Mouse (Mus musculus): ENCODE data around the gene B3gnt3.
"Not testable (repeated sequence)": the region's sequence is repeated elsewhere in the genome, so short reads cannot be mapped to it uniquely, and the experiment has no call there.

Gene B3gnt3

GRCm38 (mm10) chr8:71711574-71711973 lies 10.0 kb upstream of the B3gnt3 start:
- DNase-seq (ENCODE audit: low read depth), result no peak

- peak; percentile 85 for DNase-seq (ENCODE audit: low read depth)
Observed at GRCm38 (mm10) chr8:71709800-71710446, 8.3 kb upstream of the B3gnt3 start.

GRCm38 (mm10) chr8:71709134-71709799 lies 7.7 kb upstream of the B3gnt3 start:
- no peak for DNase-seq (ENCODE audit: low read depth)

GRCm38 (mm10) chr8:71707874-71708273 lies 6.3 kb upstream of the B3gnt3 start:
- peak; percentile 86 for DNase-seq (ENCODE audit: low read depth)

GRCm38 (mm10) chr8:71703400-71703799 lies 1.8 kb upstream of the B3gnt3 start:
- not testable (repeated sequence) for DNase-seq (ENCODE audit: low read depth)

- DNase-seq (ENCODE audit: low read depth), result no peak
Observed at GRCm38 (mm10) chr8:71702923-71703322, 1.3 kb upstream of the B3gnt3 start.

- no peak for DNase-seq (ENCODE audit: low read depth)
Observed at GRCm38 (mm10) chr8:71702087-71702432, 471 bp upstream of the B3gnt3 start.

GRCm38 (mm10) chr8:71700493-71701269 lies 908 bp downstream of the B3gnt3 start:
- peak; percentile 49 for DNase-seq (ENCODE audit: low read depth)

GRCm38 (mm10) chr8:71695456-71695855 lies 6.1 kb downstream of the B3gnt3 start:
- DNase-seq (ENCODE audit: low read depth), result not testable (repeated sequence)

- DNase-seq (ENCODE audit: low read depth), result peak; percentile 61
Observed at GRCm38 (mm10) chr8:71693166-71694041, 8.2 kb downstream of the B3gnt3 start.

GRCm38 (mm10) chr8:71692509-71692908 lies 9.1 kb downstream of the B3gnt3 start:
- peak; percentile 87 for DNase-seq (ENCODE audit: low read depth)

GRCm38 (mm10) chr8:71689028-71689427 lies 12.6 kb downstream of the B3gnt3 start, which contains the start of gene Insl3:
TSS of gene Insl3 (plus strand) at chr8:71689214.
- no peak for DNase-seq (ENCODE audit: low read depth)

GRCm38 (mm10) chr8:71687616-71688015 lies 14.0 kb downstream of the B3gnt3 start:
- DNase-seq (ENCODE audit: low read depth), result no peak

GRCm38 (mm10) chr8:71686143-71686734 lies 15.3 kb downstream of the B3gnt3 start:
- no peak for DNase-seq (ENCODE audit: low read depth)

- no peak for DNase-seq (ENCODE audit: low read depth)
Observed at GRCm38 (mm10) chr8:71685573-71685972, 16.0 kb downstream of the B3gnt3 start.

GRCm38 (mm10) chr8:71684701-71685100 lies 16.9 kb downstream of the B3gnt3 start:
- no peak for DNase-seq (ENCODE audit: low read depth)

GRCm38 (mm10) chr8:71682832-71683231 lies 18.8 kb downstream of the B3gnt3 start:
- no peak for DNase-seq (ENCODE audit: low read depth)

- DNase-seq (ENCODE audit: low read depth), result no peak
Observed at GRCm38 (mm10) chr8:71681369-71681915, 20.1 kb downstream of the B3gnt3 start.

- no peak for DNase-seq (ENCODE audit: low read depth)
Observed at GRCm38 (mm10) chr8:71680471-71680870, 21.1 kb downstream of the B3gnt3 start.

- DNase-seq (ENCODE audit: low read depth), result no peak
Observed at GRCm38 (mm10) chr8:71679550-71680168, 21.9 kb downstream of the B3gnt3 start.

GRCm38 (mm10) chr8:71679116-71679515 lies 22.5 kb downstream of the B3gnt3 start:
- DNase-seq (ENCODE audit: low read depth), result no peak
